Mouse (Mus musculus) gastrocnemius, adult 2 months (tissue): Measurements from ENCODE around the gene Cenpa. TPM values are rescaled to one million over a fixed set of nuclear protein-coding genes. Genes with fewer than 3 reads are reported as not detected.

Experiments
- DNase-seq: peaks from one replicate; pipeline ENCODE4 v3.0.0; 2022
- H3K27ac ChIP-seq: fragments of 200-600 bp; 2 replicates; pipeline ENCODE4 v1.8.1; 2022; ENCODE audit warnings: mild to moderate bottlenecking
- H3K4me3 ChIP-seq: fragments of 200-600 bp; 2 replicates; pipeline ENCODE4 v1.8.1; 2022; ENCODE audit warnings: mild to moderate bottlenecking, moderate library complexity
- CTCF ChIP-seq: fragments of 200-600 bp; IDR thresholded peaks from 2 replicates; pipeline ENCODE4 v1.8.1; 2022; ENCODE audit warnings: antibody characterized with exemption, mild to moderate bottlenecking, moderate library complexity
- intact Hi-C: fragments of 180-260 bp; cut with DNase I; formaldehyde crosslinking; loops from one replicate; pipeline ENCODE4 v1.15.1; 2025
- total RNA-seq, 2 experiments: library from RNA; stranded (reverse); gene quantifications; 2 replicates each; pipeline ENCODE4 v1.2.3; 2021

The Cenpa gene
- total RNA-seq, 2 experiments from 2014 or later = 1.2 to 3.6 TPM

GRCm38 (mm10) chr5:30650756-30651155 is 15.8 kb upstream of the Cenpa start:
- no peak for TF ChIP-seq CTCF
- H3K27ac ChIP-seq = peak overlapping the region; percentile 67
- DNase-seq = peak; percentile 70
- intact Hi-C loops = no loop called here
- H3K4me3 ChIP-seq = no peak overlapping the region

- peak overlapping the region; percentile 67 for H3K27ac ChIP-seq
- DNase-seq = no peak
- TF ChIP-seq CTCF = no peak
- intact Hi-C loops = no loop called here
- no peak overlapping the region for H3K4me3 ChIP-seq
These were observed 15.0 kb upstream of the Cenpa start for GRCm38 (mm10) chr5:30651554-30651953.

- DNase-seq = no peak
- H3K4me3 ChIP-seq = no peak overlapping the region
- no peak for TF ChIP-seq CTCF
- intact Hi-C loops = no loop called here
- H3K27ac ChIP-seq = no peak overlapping the region
These were observed 13.3 kb upstream of the Cenpa start for GRCm38 (mm10) chr5:30653246-30653645.

GRCm38 (mm10) chr5:30655042-30655441 is 11.5 kb upstream of the Cenpa start:
- TF ChIP-seq CTCF = no peak

GRCm38 (mm10) chr5:30655526-30656195 is 10.9 kb upstream of the Cenpa start:
- TF ChIP-seq CTCF = no peak

More at GRCm38 (mm10) chr5:30655042-30655441, 11.5 kb upstream of the Cenpa start:
- no peak overlapping the region for H3K27ac ChIP-seq
- H3K4me3 ChIP-seq = no peak overlapping the region
- intact Hi-C loops = no loop called here
- DNase-seq = no peak

GRCm38 (mm10) chr5:30659042-30659441 is 7.5 kb upstream of the Cenpa start:
- no peak overlapping the region for H3K27ac ChIP-seq
- no peak for DNase-seq
- no peak for TF ChIP-seq CTCF
- H3K4me3 ChIP-seq = no peak overlapping the region
- intact Hi-C loops = no loop called here

More at GRCm38 (mm10) chr5:30655526-30656195, 10.9 kb upstream of the Cenpa start:
- intact Hi-C loops = no loop called here
- H3K27ac ChIP-seq = no peak overlapping the region
- DNase-seq = no peak
- no peak overlapping the region for H3K4me3 ChIP-seq

- Histone ChIP-seq H3K4me3 (no peak overlapping the region), H3K27ac (no peak overlapping the region)
- TF ChIP-seq CTCF = no peak
- DNase-seq = no peak
- intact Hi-C loops = no loop called here
These were observed 6.3 kb upstream of the Cenpa start for GRCm38 (mm10) chr5:30660278-30660677.

GRCm38 (mm10) chr5:30660813-30661212 is 5.8 kb upstream of the Cenpa start:
- intact Hi-C loops = no loop called here
- no peak for DNase-seq
- H3K4me3 ChIP-seq = no peak overlapping the region
- no peak for TF ChIP-seq CTCF
- no peak overlapping the region for H3K27ac ChIP-seq

GRCm38 (mm10) chr5:30665360-30665759 is 1.2 kb upstream of the Cenpa start:
- intact Hi-C loops = no loop called here
- H3K27ac ChIP-seq = peak overlapping the region; percentile 98

GRCm38 (mm10) chr5:30665968-30666367 is 609 bp upstream of the Cenpa start:
- Histone ChIP-seq H3K4me3 (peak overlapping the region; percentile 89), H3K27ac (peak overlapping the region; percentile 98)
- intact Hi-C loops = no loop called here
- TF ChIP-seq CTCF = no peak
- DNase-seq = no peak

More at GRCm38 (mm10) chr5:30665360-30665759, 1.2 kb upstream of the Cenpa start:
- no peak overlapping the region for H3K4me3 ChIP-seq
- TF ChIP-seq CTCF = no peak
- no peak for DNase-seq

- no peak for TF ChIP-seq CTCF
These were observed 638 bp downstream of the Cenpa start for GRCm38 (mm10) chr5:30667215-30667614.

GRCm38 (mm10) chr5:30667686-30668085 is 1.1 kb downstream of the Cenpa start:
- intact Hi-C loops = no loop called here
- no peak for TF ChIP-seq CTCF
- no peak for DNase-seq
- Histone ChIP-seq H3K4me3 (peak overlapping the region; percentile 89), H3K27ac (no peak overlapping the region)

More at GRCm38 (mm10) chr5:30667215-30667614, 638 bp downstream of the Cenpa start:
- no peak for DNase-seq
- Histone ChIP-seq H3K4me3 (peak overlapping the region; percentile 89), H3K27ac (peak overlapping the region; percentile 98)
- intact Hi-C loops = no loop called here

- Histone ChIP-seq H3K4me3 (no peak overlapping the region), H3K27ac (no peak overlapping the region)
- TF ChIP-seq CTCF = no peak
- DNase-seq = no peak
- intact Hi-C loops = no loop called here
These were observed 2.3 kb downstream of the Cenpa start for GRCm38 (mm10) chr5:30668637-30669495.
